Mouse (Mus musculus): Measurements from ENCODE around the gene Actr6. TPM values are rescaled to one million over a fixed set of nuclear protein-coding genes. Genes with fewer than 3 reads are reported as not detected.

Gene Actr6
- total RNA-seq (2021) = 10 to 100 TPM; 20.6 to 24.5 TPM
- long read RNA-seq, experiment 1, transcript Actr6-201 (11 exons, 1,705 nt) = major isoform, 21 of 30 reads
- long read RNA-seq, experiment 1, partial matches to known transcripts = 6 of 30 reads
- long read RNA-seq, experiment 1, other reads (novel, unspliced or antisense) = 3 of 30 reads
- long read RNA-seq, experiment 2, transcript Actr6-201 (11 exons, 1,705 nt) = major isoform, 17 of 25 reads
- long read RNA-seq, experiment 2, partial matches to known transcripts = 2 of 25 reads
- long read RNA-seq, experiment 2, other reads (novel, unspliced or antisense) = 6 of 25 reads

DNA sequence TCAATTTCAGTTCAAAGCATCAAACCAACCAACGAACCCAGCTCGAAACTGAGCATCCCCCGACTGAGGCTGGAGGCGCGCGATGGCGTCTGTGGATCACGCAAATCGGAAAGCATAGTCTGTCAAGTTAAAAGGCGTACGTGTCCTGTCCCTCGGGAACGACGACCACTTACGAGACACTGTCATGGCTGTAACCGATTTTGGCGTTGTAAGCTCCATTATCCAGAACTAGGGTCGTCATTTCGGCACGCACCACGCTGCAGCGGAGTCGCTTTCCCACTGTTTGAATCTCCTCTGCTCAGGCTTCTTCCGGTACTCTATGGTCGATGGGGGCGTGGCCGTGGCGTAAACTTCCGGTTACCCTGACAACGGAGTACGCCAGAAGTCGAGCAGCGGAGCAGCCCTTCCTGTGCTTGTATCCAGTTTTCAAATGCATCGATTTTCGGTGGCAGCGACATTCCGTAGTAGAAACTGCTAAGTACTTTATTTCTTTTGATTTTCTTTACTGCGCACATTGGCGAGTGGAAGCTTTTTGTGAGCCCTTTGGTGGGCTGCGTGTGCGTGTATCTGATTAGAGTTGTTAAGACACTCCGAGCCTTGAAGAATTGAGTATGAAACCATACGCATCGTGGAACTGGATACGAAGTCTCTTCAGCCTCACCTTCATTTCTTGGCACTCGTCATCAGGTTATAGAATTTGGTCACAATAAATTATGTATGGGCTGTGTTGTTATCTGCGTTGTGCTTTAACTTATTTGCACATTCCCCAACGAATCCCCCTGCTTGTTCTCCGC is at the start of gene Actr6:
Gene Actr6 (minus strand): TSS at position 295 of the 794 bp plus-strand sequence.
- peak; percentile 96 for DNase-seq

DNA sequence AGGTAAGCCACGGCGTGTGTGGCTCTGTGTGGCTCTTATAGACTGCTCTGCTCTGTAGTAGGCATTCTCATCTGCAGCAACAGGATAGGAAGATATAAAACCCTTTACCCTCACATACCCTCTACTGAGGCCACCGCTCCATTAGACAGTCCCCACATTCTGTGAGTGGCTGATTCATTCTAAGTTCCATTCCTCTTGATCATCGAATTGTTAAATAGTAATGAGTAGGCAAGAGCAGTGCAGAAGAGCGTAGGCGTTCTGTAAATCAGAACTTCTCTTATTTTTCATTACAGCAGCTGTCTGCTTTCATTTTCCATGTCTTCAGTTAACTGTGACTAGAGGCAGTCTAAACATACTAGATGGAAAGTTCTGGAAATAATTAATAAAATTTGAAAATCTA is 43.9 kb upstream of the Actr6 start:
- no peak for DNase-seq

DNA sequence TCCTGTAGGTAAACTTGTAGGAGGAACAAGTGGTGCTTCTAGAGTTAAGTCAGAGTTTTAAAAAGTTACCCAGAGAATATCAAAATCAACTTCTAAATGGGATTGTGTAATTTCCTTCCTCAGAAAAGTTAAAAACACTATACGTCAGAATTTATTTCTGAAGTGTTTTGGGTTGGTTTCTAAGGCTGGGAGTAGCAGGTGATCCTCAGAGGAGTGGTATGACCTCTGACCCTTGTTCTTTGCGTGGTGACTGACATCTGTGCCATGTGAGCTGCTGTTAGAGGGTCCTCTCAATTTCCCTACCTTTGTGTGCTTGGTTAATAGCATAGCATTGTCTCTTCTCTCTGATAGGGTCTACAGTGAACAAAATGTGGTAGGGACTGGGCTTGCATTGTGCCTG is 39.8 kb upstream of the Actr6 start:
- no peak for DNase-seq

DNA sequence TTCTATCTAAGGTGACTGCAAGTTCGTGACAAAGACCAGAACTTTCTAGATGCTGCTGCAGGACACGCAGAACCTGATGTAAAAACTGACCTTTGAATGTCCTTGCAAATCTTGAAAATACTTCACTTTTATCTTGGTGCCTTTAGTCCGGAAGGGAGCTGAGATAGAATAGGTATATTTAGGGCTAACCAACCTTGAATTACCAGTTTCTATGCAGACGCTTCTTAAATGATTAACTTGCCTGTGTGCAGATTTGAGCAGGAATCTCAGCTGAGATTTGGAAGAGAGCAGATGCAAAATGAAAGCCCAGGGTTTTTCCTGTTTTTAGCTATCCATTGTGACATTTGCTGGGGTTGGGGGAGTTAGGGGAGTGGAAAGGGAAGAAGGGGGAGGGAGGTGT is 37.0 kb upstream of the Actr6 start:
- no peak for DNase-seq

DNA sequence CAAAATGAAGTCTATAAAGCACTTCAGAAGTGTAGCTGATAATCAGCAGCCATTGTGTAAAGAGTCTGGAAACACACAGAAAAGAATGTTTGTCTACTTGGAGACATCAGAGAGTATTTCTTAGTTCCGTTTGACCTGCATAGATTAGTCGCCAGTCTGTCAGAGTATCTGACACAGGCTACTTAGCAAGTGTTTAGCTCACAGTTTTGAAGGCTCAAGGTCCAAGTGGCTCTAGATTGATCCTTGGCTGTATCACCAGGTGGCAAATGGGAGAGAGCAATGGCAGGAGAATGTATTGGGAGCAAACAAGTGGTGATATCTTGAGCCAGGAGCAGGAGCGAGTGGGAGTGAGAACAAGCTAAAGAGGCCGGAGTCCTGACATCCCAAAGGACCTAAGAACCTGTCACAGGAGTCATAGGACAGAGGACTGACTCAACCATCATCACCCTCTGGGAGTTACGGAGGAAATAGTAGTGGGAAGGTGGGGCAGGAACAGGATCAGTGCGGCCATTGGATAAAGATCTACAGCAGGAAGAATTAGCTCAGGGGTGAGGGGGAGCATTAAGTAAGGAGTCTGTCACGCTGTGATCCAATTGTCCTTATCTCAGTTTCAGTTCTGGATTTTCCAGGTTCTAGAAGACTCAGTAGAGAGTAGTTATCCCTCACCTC is 36.4 kb upstream of the Actr6 start:
- no peak for DNase-seq

DNA sequence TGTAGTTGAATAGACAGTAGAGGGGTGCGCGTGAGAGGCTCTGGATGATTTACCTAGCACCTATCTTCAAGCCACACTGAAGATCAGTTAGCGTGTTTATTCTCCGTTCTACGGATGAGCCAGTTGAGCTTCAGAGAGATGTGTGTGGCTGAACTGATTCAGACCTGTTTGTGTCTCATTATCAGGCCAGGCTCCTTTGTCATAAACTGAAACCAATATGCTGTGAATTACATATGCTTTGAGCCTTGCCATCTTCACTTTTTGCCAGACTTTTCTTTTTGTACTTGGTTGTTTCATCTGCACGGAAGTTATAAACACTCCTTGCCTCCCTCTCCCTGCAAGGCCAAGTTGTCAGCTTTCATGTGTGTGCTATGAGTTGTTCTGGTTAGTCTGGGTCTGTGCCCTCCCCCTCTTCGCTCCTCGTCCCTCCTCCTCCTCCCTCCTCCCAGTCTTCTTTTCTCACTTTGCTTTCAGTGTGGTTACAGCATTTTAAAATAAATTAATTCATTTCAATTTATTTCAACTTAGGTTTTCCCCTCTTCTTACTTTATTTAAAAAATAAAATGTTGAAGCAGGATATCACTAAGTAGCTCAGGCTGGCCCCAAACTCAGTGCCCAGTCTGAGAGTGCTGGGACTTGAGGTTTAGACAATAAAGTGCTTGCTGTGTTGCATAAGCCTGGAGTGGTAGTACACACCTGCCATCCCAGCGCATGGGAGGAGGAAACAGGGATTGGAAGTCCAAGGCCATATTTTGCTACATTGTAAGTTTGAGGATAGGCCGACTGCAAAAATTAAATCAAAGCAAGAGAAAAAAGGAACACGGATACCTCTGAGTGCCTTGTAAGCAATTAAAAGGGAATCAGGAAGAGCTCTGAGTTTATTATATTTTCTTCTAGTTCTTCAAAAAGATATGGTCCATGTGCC is 34.0 kb upstream of the Actr6 start:
- no peak for DNase-seq

DNA sequence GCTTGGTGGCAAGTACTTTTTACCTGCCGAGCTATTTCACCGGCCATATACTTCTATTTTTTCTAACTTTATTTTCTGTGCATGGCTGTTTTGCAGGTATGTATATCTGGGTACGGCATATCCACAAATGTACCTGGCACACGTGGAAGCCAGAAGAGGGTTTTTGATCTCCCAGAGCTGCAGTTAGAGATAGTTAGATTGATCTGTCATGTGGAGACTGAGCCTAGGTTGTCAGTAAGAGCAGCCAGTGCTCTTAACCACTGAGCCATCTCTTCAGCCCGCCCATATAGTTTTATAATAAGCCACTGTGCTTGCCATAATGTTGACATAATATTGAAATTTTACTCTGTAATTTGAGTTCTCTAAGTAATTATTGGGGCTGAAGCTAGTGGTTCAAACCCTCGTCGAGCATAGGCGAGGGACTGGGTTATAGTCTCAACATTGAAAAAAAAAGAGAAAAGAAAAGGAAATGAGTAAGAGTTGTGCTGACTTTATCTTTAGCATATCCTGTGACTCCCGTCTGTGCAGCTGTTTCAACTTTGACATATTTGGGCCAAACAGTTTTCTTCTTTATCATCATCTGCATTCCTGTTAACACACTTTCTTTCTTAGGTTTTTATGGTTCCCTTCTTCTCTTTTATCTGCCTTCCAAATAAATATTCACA is 32.5 kb upstream of the Actr6 start:
- DNase-seq = no peak

DNA sequence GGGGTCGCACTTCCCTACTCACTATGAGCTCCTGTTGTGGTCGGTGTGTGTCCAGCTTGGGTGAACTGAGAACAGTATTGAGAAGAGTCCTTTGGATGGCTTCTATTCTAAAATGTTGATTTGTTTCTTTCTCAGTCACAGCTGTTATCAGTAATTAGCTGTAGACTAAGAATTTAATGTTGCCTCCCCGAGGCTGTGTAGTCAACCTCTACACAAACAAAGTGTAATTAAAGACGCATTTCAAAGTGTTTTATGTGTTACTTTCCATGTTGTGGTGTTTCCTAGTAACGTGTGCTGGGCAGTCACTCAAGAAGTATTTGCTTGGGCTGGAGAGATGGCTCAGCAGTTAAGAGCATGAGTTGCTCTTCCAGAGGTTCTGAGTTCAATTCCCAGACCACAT is 28.7 kb upstream of the Actr6 start:
- no peak for DNase-seq

DNA sequence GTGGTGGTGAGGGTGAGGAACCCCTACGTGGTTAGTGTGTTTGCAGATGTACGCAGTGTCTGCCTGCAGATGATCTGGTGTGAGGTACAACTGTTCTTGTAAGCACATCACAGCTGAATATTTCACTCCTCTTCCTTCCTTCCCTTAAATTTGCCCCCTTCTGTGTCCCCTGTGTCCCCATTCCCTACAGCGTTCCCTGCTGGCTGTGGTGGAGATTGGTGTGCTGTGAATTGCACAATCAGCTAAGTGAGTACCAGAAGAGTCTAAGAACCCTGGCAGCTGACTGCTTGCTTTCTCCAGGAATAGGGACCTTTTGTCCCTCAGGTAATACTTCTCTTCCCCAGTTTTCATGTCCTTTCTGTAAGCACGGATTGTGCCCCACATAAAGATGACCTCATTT is 23.1 kb upstream of the Actr6 start:
- no peak for DNase-seq

DNA sequence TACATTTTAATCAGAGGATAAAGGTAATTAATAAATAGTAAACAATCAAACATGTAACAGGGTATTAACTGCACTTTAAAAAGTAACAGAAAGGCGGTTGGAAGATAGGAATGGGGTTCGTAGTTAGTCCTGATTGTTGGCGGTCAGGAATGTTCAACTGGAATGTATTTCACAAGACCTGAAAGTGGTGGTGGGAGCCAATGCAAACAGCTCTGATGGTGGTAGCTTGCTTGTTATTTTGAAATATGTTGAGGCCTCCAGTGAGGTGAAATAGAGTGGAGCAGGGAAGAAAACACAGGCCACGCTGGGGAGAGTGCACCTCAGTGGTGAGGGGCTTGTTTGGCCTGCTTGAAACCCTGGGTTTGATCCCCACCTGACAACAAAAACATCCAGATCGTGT is 19.0 kb upstream of the Actr6 start:
- DNase-seq = no peak

DNA sequence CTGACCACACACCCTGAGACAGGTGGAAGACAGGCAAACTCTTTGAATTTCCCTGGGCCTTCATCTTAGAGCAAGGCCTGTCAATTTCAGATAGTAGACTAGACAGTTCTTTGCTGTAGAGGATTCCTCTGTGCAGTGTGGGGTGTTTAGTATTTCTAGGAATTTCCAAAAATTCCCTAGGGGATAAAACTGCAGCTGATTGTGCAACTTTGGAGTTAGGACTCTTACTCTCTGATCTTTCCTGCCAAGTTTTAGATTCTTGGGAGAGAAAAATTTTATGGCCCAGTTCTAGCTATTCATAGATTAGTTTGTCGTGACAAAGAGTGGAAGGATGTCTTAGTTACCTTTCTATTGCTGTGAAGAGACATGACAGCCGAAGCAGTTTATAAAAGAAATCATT is 16.5 kb upstream of the Actr6 start:
- no peak for DNase-seq

DNA sequence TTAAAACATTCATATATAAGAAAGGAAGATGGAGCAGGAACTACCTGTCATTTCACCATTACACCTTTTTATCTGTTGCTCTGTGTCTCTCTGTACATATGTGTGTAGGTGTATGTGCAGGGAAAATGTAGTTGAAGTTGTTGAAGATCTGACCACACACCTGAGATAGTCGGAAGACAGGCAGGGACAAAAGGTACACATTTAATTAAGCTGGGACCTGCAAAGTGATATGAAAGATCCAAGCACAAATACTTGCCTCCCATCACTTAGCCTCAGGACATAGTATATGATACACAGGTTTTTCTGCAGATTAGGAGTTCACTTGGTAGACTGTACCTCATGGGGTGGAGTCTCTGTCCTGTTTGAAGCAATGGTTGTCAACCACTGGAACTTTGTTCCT is 15.8 kb upstream of the Actr6 start:
- no peak for DNase-seq

DNA sequence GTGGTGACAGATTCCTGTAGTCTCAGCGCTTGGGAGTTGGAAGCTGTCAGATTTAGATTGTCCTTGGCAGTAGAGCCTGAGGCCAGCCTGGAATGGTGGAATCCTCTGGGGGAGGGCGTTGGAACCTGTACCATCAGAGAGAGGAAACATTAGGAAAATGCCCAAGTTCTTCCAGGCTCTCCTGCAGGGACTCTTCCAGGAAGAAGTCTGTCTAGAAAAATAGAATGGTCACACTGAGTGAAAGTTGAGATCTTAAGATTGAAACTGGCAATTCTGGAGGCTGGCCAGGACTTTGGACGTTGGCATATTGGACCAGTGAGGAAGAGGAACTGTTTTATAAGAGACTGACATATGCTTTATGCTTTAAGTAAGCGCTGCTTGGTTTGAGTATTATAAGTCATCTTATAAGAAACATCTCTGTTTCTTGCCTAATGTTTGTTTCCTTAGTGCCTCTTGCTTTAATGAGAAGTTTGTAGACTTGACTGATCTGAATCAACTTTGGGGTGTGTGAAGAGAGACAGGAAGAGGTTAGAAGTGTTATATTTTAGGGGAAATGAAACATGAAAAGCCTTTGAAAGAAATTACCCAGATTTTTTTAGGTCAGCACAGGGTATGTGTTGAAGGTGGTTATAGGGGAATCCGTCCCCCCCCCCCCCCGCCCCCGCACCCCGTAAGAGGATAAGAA is 15.3 kb upstream of the Actr6 start:
- peak; percentile 37 for DNase-seq

DNA sequence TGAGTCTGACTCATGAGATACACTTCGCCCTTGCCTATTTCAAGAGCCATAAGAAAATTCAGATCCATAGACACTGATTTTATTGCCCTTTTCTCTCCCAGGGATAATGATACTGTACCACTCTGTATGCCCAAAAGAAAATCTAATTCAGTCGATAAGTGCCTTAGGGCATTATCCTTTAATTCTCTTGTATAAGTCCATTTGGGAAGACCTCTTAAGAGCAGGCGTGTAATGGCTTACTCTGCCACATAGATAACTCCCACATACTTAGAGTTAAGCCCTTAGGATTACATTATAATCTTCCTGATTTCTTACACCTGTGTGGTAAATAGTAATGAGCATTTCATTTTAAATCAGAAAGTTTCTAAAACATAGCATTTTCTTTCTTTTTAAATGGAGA is 14.5 kb upstream of the Actr6 start:
- no peak for DNase-seq

DNA sequence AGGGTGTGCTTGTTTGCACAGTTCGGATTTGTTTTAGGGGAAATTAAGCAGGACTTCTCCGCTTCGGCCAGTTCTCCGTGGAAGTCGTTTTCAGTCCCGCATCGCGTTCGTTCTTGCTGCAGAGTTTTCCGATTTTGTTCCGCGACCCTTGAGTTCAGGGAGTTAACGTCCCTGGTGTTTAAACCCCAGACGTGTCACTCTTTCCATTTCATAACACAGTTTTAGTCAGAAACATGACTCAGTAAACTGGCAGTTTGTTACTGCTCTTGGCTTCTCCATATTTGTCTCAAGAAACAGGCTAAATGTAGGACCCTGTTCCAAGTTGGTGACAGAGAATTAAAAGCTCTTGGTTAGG is 13.5 kb upstream of the Actr6 start:
- DNase-seq = no peak

DNA sequence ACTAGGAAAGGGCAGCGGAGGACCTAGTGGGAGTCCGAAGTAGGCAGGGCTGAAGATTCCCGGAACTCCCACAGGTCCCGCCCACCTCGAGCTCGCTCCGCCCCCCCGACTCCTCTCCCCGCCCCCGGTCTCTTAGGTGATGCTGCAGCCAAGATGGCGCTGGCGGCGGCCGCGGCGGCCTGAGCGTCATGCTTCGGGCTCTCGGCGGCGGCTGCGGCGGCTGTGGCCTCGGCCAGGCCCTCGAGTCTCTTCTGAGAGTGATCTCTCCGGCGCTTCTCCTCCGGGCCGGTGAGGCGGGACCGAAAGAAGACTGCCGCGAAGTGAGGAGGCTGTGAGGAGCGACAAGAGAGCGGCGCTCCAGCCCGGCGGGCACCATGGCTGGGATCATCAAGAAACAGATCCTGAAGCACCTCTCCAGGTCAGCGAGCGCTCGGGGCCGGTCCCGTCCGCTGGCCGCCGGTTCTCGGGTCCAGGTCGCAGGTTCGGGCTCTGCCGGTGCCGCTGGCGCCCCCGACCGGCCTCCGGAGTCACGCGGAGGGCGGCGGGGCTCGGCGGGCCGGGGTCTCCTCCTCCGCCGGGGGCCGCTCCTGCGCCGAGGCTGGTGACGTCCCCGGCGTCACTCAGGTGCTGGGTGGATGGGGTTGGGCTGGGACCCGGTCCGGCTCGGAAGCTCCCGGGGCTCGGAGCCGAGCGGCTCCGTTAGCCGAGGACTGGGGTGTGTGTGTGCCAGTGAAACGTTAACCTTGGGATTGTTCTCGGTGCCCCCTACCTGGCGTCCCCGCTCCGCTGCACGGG is 13.0 kb upstream of the Actr6 start, which contains the start of gene Uhrf1bp1l:
Gene Uhrf1bp1l (plus strand): TSS at position 121 of the 795 bp plus-strand sequence.
- DNase-seq = peak; percentile 97

DNA sequence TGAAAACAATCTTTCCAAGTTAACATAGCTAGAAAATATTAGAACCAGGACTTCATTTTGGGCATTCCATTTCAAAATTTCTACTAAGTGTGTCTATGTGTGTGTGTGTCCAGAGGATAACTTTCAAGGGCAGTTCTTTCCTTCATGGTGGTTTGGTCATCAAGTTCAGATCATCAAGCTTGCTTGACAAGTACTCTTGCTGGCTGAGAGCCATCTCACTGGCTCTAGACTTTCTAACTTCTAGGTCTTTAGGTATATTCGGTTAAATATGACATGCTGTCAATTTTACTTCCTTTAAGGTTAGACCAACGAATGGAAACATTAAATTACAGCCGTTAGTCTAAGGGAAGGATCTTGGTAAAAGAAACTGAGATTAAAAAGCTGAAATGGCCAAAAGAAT is 12.2 kb upstream of the Actr6 start:
- no peak for DNase-seq

DNA sequence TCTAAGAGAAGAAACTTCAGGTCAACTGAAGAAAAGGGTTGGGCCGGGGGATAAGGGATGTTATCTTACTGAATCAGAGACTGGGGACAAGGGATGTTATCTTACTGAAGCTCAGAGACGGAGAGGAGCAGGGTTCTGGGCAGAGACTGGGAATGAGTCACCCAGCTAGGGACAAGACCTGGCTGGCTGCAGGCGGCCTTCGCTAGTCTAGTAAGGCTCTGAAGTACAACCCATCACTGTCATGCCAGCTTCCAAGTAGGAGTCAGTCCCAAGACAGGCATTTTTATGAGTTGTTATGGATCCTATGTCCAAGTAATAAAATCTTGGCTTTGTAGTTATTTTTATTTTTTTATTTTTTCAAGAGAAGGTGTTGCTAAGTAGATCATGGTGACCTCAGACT is 11.2 kb upstream of the Actr6 start:
- peak; percentile 30 for DNase-seq

DNA sequence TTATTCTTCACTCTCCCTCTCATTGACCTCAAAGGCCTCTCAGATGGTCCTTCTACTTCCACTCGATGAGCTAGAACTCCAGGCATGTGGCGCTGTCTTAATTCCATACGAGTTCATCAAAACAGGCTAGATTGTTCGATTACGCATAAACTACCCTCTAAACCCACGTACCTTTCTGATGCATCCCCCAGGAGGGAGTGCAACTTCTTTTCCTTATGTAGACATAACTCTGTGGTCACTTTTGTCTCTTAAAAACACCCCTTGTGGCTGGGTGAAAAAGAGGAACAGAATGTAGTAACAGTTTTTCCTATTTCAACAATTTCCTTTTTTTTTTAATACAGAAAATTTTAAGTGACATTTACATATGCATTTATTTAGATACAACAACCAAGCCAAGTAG is 8.9 kb upstream of the Actr6 start:
- DNase-seq = no peak

DNA sequence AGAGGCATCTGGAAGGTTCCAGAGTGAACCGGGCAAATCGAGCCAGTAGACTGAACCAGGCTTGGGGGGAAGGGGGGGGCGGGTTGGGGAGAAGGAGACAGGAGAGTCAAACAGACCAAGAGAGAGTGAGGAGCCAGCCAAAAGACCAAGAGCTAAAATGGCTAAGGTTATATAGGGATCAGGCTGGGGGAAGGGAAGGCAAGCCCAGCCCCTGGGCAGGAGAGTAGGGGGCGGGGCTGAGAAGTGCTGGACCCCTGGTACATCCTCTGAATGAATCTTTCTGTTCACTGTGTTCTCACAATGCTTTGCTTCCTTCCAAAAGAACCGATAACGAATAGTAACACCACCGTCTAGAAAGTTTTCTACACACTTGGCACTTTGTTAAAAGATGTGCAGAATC is 7.6 kb upstream of the Actr6 start:
- DNase-seq = no peak
